Mouse (Mus musculus): ENCODE measurements at regions not wholly inside any gene's neighbourhood (a gene's known extent, or its start where the extent isn't known, plus 50 kb on each side); places are given as distances from the start of the nearest gene placed in this dataset.

DNA sequence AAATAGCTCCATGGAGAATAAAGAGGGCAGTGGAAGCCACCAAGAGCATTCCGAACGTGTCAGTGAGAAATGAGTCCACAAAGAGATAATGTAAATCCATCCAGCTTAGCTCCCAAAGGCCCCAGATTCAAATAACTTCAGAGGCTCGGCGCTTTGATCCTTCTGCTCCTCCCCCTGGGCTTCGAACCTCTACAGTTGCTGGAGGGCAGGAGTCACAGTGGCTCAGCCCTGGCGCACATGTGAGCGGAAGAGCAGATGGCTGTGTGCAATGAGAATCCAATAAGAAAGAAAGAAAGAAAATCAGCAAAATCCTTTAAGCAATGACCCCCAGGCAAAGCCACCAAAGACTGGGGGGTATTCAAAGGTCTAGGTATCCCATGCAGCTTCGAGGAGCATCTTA is 109.6 kb downstream of the Dyrk2 start:
- Histone ChIP-seq H3K27ac (no peak overlapping the region), H3K4me1 (replicated peaks; ENCODE audit: insufficient read depth, low read length) (no peaks in the 10 kb centered on the region), H3K9me3 (replicated peaks; ENCODE audit: low read length) (no peaks in the 10 kb centered on the region), H3K4me3 (replicated peaks; ENCODE audit: low read depth, low read length) (no peak overlapping the region), H3K27me3 (ENCODE audit: insufficient read depth, low read length) (no peaks in the 10 kb centered on the region), H3K36me3 (ENCODE audit: insufficient read depth, low read length) (no peaks in the 10 kb centered on the region), H3K9ac (ENCODE audit: low read depth, low read length) (no peak overlapping the region), H3K4me2 (ENCODE audit: low read length) (no peak overlapping the region)
- TF ChIP-seq CTCF (IDR thresholded peaks at IDR 0.05; ENCODE audit: low read depth), result no peak
- DNase-seq (ENCODE audit: low spot score) (no peak), ATAC-seq (replicated peaks; ENCODE audit: low FRiP score, low read depth) (no peak)
- WGBS, result 65% methylated on average over 8 of the region's 8 CpGs

DNA sequence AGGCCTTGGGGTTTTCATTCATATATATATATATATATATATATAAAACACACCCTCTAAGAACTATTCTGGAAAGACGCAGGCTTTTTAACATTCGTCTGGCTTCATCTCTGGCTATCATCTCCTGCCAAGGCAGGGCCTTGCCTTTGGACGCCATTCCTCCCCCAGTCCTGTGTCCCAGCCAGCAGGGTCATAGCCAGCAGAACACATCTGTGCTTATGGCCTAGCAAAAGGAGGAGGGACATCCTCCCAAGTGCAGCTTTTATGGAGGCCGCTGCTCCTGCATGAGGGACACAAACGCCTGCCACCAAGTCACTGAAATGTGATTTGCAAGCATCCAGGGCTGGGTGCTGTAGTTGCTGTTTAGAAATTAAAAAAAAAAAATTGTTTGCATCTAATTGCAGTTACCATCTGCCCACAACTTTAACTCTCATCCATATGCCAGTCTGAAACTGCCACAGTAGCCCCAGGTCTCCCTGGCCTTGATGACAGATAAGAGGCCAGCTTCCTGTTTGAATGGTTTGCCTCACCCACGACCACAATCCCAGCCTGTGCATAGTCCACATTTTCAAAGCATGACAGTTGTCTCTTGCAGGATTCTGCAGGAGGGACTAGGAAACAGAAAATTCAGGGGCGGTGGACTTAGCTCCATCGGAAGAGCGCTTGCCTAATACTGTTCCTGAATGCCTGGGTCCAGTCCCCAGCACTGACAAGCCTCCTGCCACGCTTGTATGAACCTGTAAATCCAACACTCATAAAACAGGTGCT is 108.7 kb downstream of the Dyrk2 start:
- Histone ChIP-seq H3K4me3 (replicated peaks; ENCODE audit: low read depth, low read length) (no peak overlapping the region), H3K27ac (no peak overlapping the region), H3K4me2 (ENCODE audit: low read length) (no peak overlapping the region), H3K9me3 (replicated peaks; ENCODE audit: low read length) (no peaks in the 10 kb centered on the region), H3K36me3 (ENCODE audit: insufficient read depth, low read length) (no peaks in the 10 kb centered on the region), H3K9ac (ENCODE audit: low read depth, low read length) (no peak overlapping the region), H3K27me3 (ENCODE audit: insufficient read depth, low read length) (no peaks in the 10 kb centered on the region), H3K4me1 (replicated peaks; ENCODE audit: insufficient read depth, low read length) (0 out of 2 replicates have a peak, but pooled peaks cover 3% of the 10 kb centered on the region)
- WGBS, result 67% methylated on average over 10 of the region's 10 CpGs
- peak; percentile 34 for DNase-seq (ENCODE audit: low spot score)
- TF ChIP-seq CTCF (IDR thresholded peaks at IDR 0.05; ENCODE audit: low read depth), result no peak
- ATAC-seq (replicated peaks; ENCODE audit: low FRiP score, low read depth), result no peak

DNA sequence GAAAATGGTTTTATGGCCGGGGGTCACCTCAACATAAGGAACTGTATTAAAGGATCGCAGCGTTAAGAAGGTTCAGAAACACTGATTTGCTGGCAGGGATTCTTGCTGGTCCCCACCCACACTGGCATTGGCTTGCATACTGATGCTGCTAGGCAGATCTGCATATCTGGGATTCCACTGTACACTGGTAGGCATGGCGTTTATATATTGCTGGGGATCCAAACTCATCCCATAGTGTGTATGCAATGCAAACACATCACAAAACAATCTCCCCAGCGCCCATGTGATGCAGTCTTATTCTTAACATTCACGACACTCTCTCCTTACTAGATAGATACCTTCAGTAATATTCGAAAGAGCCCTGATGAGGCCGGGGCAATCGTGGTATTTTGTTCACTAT is 105.0 kb downstream of the Dyrk2 start:
- ATAC-seq (replicated peaks; ENCODE audit: low FRiP score, low read depth), result no peak
- H3K9ac ChIP-seq (ENCODE audit: low read depth, low read length), result no peak overlapping the region
- TF ChIP-seq CTCF (IDR thresholded peaks at IDR 0.05; ENCODE audit: low read depth), result no peak
- WGBS, result 91% methylated on average over 9 of the region's 9 CpGs
- no peak overlapping the region for H3K4me2 ChIP-seq (ENCODE audit: low read length)
- no peaks in the 10 kb centered on the region for H3K27me3 ChIP-seq (ENCODE audit: insufficient read depth, low read length)
- no peaks in the 10 kb centered on the region for H3K36me3 ChIP-seq (ENCODE audit: insufficient read depth, low read length)
- H3K9me3 ChIP-seq (replicated peaks; ENCODE audit: low read length), result no peaks in the 10 kb centered on the region
- no peak overlapping the region for H3K4me3 ChIP-seq (replicated peaks; ENCODE audit: low read depth, low read length)
- DNase-seq (ENCODE audit: low spot score), result no peak
- no peak overlapping the region for H3K27ac ChIP-seq
- 0 out of 2 replicates have a peak, but pooled peaks cover 3% of the 10 kb centered on the region for H3K4me1 ChIP-seq (replicated peaks; ENCODE audit: insufficient read depth, low read length)

DNA sequence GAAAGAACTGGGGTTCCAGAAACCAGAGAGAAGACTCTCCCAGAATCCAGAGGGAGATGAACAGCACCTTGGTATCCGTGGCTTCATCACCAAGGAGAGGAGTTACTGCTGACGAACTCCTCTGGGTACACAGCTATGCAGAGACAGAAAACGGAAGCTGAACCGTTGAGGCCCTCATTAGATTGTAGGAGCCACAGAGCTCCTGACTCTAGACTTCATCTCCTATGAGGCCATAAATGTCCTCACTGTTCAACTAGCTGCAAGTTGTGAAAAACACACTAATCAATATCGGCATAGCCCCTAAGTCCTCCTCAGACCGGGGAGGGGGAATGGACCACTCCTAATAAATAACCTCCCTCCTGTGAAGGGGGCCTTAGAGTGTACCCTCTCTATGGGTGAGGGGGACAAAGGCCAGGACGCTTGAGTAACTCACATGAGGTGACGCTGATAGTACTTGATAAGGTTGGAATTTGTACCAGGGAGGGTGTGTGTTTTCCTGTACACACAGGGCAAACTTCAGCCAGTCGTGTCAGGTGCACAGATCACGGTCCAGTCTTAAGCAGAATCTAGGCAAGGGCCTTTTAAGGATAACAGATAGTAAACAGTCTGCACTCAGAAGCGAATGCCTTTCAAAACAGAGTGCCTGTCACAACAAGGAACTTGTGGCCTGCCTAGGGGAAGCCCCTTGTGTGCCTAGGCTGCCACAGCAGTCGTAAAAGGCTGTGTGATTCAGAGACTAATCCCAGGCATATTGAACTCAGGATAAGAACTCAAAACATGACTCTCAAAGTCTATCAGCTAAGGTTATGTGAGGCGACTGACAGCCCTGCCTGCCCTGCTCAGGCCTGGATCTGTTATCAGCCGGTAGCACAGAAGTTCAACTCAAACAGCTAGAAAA is 104.2 kb downstream of the Dyrk2 start:
- WGBS, result 38% methylated on average over 14 of the region's 14 CpGs
- Histone ChIP-seq H3K27me3 (ENCODE audit: insufficient read depth, low read length) (no peaks in the 10 kb centered on the region), H3K27ac (no peak overlapping the region), H3K4me2 (ENCODE audit: low read length) (no peak overlapping the region), H3K36me3 (ENCODE audit: insufficient read depth, low read length) (no peaks in the 10 kb centered on the region), H3K4me3 (replicated peaks; ENCODE audit: low read depth, low read length) (no peak overlapping the region), H3K4me1 (replicated peaks; ENCODE audit: insufficient read depth, low read length) (0 out of 2 replicates have a peak, but pooled peaks cover 3% of the 10 kb centered on the region), H3K9ac (ENCODE audit: low read depth, low read length) (no peak overlapping the region), H3K9me3 (replicated peaks; ENCODE audit: low read length) (no peaks in the 10 kb centered on the region)
- ATAC-seq (replicated peaks; ENCODE audit: low FRiP score, low read depth), result peak; percentile 43; the same call in 1 of the 2 replicates
- peak; percentile 52 for DNase-seq (ENCODE audit: low spot score)
- no peak for TF ChIP-seq CTCF (IDR thresholded peaks at IDR 0.05; ENCODE audit: low read depth)

GRCm38 (mm10) chr10:118766826-118767225 is 103.2 kb downstream of the Dyrk2 start:
- no peak overlapping the region for H3K9ac ChIP-seq (ENCODE audit: low read depth, low read length)
- no peak for TF ChIP-seq CTCF (IDR thresholded peaks at IDR 0.05; ENCODE audit: low read depth)
- 0 out of 2 replicates have a peak, but pooled peaks cover 3% of the 10 kb centered on the region for H3K4me1 ChIP-seq (replicated peaks; ENCODE audit: insufficient read depth, low read length)
- H3K27ac ChIP-seq, result no peak overlapping the region
- no peaks in the 10 kb centered on the region for H3K27me3 ChIP-seq (ENCODE audit: insufficient read depth, low read length)
- H3K9me3 ChIP-seq (replicated peaks; ENCODE audit: low read length), result no peaks in the 10 kb centered on the region
- H3K4me2 ChIP-seq (ENCODE audit: low read length), result no peak overlapping the region
- H3K4me3 ChIP-seq (replicated peaks; ENCODE audit: low read depth, low read length), result no peak overlapping the region
- no peak for ATAC-seq (replicated peaks; ENCODE audit: low FRiP score, low read depth)
- WGBS, result 66% methylated on average over 7 of the region's 7 CpGs
- DNase-seq (ENCODE audit: low spot score), result no peak
- H3K36me3 ChIP-seq (ENCODE audit: insufficient read depth, low read length), result no peaks in the 10 kb centered on the region

DNA sequence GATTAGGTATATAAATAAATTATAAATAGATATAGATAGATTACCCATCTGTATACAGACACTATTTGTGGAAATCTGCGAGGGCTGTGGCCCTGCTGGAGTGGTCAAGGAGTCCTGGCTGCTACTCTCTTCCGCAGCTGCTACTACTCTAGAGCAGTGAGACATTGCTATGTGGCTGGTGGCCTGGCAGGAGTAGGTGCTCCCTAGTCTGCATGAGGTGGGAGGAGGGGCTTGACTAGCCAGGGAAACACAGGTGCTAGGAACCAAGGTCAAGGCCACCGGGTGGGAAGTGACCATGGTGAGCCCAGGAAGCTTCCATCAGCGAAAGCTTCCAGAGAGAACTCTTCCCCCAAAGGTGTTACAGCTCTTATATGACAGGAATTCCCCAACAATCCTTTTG is 100.3 kb downstream of the Dyrk2 start:
- Histone ChIP-seq H3K9ac (ENCODE audit: low read depth, low read length) (no peak overlapping the region), H3K36me3 (ENCODE audit: insufficient read depth, low read length) (no peaks in the 10 kb centered on the region), H3K4me3 (replicated peaks; ENCODE audit: low read depth, low read length) (no peak overlapping the region), H3K4me2 (ENCODE audit: low read length) (no peak overlapping the region), H3K27ac (no peak overlapping the region), H3K9me3 (replicated peaks; ENCODE audit: low read length) (no peaks in the 10 kb centered on the region), H3K4me1 (replicated peaks; ENCODE audit: insufficient read depth, low read length) (0 out of 2 replicates have a peak, but pooled peaks cover 3% of the 10 kb centered on the region), H3K27me3 (ENCODE audit: insufficient read depth, low read length) (no peaks in the 10 kb centered on the region)
- DNase-seq (ENCODE audit: low spot score) (no peak), ATAC-seq (replicated peaks; ENCODE audit: low FRiP score, low read depth) (no peak)
- no peak for TF ChIP-seq CTCF (IDR thresholded peaks at IDR 0.05; ENCODE audit: low read depth)
- WGBS, result 95% methylated on average over 4 of the region's 4 CpGs
